Mouse (Mus musculus) limb, embryonic 12.5 days (tissue): ENCODE data around the gene Pfn1. TPM values are rescaled to one million over a fixed set of nuclear protein-coding genes. Genes with fewer than 3 reads are reported as not detected.

Experiments used
- ATAC-seq: fragments of 200-750 bp; cut with Nextera tagmentation; 2 replicates; pipeline ENCODE4 v1.8.0; 2017; ENCODE audit warnings: low read depth, moderate TSS enrichment; ENCODE audit not compliant: insufficient number of reproducible peaks, insufficient read depth, low FRiP score, low TSS enrichment
- H3K27ac ChIP-seq: fragments of 300-500 bp; sonication (generic); 2 replicates; pipeline ENCODE4 v1.5.1; 2016; ENCODE audit warnings: mild to moderate bottlenecking, moderate library complexity
- H3K27me3 ChIP-seq: fragments of 300-500 bp; sonication (generic); 2 replicates; pipeline ENCODE4 v1.6.1; 2016; ENCODE audit warnings: mild to moderate bottlenecking, moderate library complexity
- H3K36me3 ChIP-seq: fragments of 300-500 bp; sonication (generic); 2 replicates; pipeline ENCODE4 v1.6.1; 2016; ENCODE audit warnings: mild to moderate bottlenecking, moderate library complexity
- H3K4me1 ChIP-seq: fragments of 300-500 bp; sonication (generic); replicated peaks from 2 replicates; pipeline ENCODE4 v1.6.1; 2016
- H3K4me2 ChIP-seq: fragments of 300-500 bp; sonication (generic); 2 replicates; pipeline ENCODE4 v1.6.1; 2016; ENCODE audit warnings: mild to moderate bottlenecking, moderate library complexity
- H3K4me3 ChIP-seq: fragments of 300-500 bp; sonication (generic); replicated peaks from 2 replicates; pipeline ENCODE4 v1.5.1; 2016; ENCODE audit warnings: mild to moderate bottlenecking
- H3K9ac ChIP-seq: fragments of 300-500 bp; sonication (generic); replicated peaks from 2 replicates; pipeline ENCODE4 v1.6.1; 2016; ENCODE audit warnings: mild to moderate bottlenecking, moderate library complexity
- H3K9me3 ChIP-seq: fragments of 300-500 bp; sonication (generic); 2 replicates; pipeline ENCODE4 v1.6.1; 2016; ENCODE audit warnings: mild to moderate bottlenecking, moderate library complexity
- WGBS: fragments of 180-500 bp; shearing (Covaris S2); methylation state at CpG from one replicate; pipeline ENCODE4 v1.1.7; 2016; 5-methylcytosine and 5-hydroxymethylcytosine counted together
- polyA plus RNA-seq: library from polyadenylated mRNA; unstranded; fragments of >200 nt; fragmentation: Nextera tagmentation; extraction: Ambion mirVana; gene quantifications from 2 replicates; pipeline ENCODE4 v1.2.1, GENCODE M21; 2016

Gene Pfn1
- polyA plus RNA-seq, 1 experiment from 2014 or later = 1,494 TPM

- ATAC-seq = no peak
- Histone ChIP-seq H3K27ac (no peak overlapping the region), H3K9ac (no peak overlapping the region), H3K36me3 (peaks cover 81% of the 10 kb centered on the region), H3K27me3 (no peaks in the 10 kb centered on the region), H3K4me3 (no peak overlapping the region), H3K4me2 (no peak overlapping the region), H3K4me1 (peaks cover 22% of the 10 kb centered on the region), H3K9me3 (no peaks in the 10 kb centered on the region)
- 94% methylated on average over 8 of the region's 8 CpGs for WGBS
These were observed 8.7 kb upstream of the Pfn1 start for GRCm38 (mm10) chr11:70663101-70663500.

GRCm38 (mm10) chr11:70660571-70660970 is 6.1 kb upstream of the Pfn1 start:
- H3K36me3 ChIP-seq = peaks cover 63% of the 10 kb centered on the region

GRCm38 (mm10) chr11:70658942-70659341 is 4.5 kb upstream of the Pfn1 start:
- Histone ChIP-seq H3K9me3 (no peaks in the 10 kb centered on the region), H3K4me1 (peaks cover 35% of the 10 kb centered on the region), H3K4me2 (no peak overlapping the region; the same call in 1 of the 2 replicates), H3K9ac (no peak overlapping the region), H3K27ac (no peak overlapping the region), H3K36me3 (peaks cover 47% of the 10 kb centered on the region), H3K27me3 (no peaks in the 10 kb centered on the region), H3K4me3 (no peak overlapping the region)
- ATAC-seq = no peak
- 75% methylated on average over 8 of the region's 8 CpGs for WGBS

More at GRCm38 (mm10) chr11:70660571-70660970, 6.1 kb upstream of the Pfn1 start:
- no peak overlapping the region for H3K4me3 ChIP-seq
- no peak for ATAC-seq
- H3K9me3 ChIP-seq = no peaks in the 10 kb centered on the region
- no peak overlapping the region for H3K4me2 ChIP-seq
- no peak overlapping the region for H3K27ac ChIP-seq
- peaks cover 33% of the 10 kb centered on the region for H3K4me1 ChIP-seq
- H3K9ac ChIP-seq = no peak overlapping the region
- 83% methylated on average over 8 of the region's 8 CpGs for WGBS
- no peaks in the 10 kb centered on the region for H3K27me3 ChIP-seq

- H3K9ac ChIP-seq = no peak overlapping the region
- H3K27ac ChIP-seq = 0 out of 2 replicates have a peak overlapping the region, but pooled peaks have one; percentile 98
- 80% methylated on average over 5 of the region's 5 CpGs for WGBS
- H3K36me3 ChIP-seq = peaks cover 42% of the 10 kb centered on the region
- H3K4me2 ChIP-seq = peak overlapping the region; percentile 97; the same call in 1 of the 2 replicates
- no peak overlapping the region for H3K4me3 ChIP-seq
- no peaks in the 10 kb centered on the region for H3K9me3 ChIP-seq
- no peak for ATAC-seq
- no peaks in the 10 kb centered on the region for H3K27me3 ChIP-seq
- peaks cover 35% of the 10 kb centered on the region for H3K4me1 ChIP-seq
These were observed 4.1 kb upstream of the Pfn1 start for GRCm38 (mm10) chr11:70658521-70658920.

- H3K27ac ChIP-seq = peak overlapping the region; percentile 98; the same call in 1 of the 2 replicates
- H3K9ac ChIP-seq = 0 out of 2 replicates have a peak overlapping the region, but pooled peaks have one; percentile 37
- ATAC-seq = no peak
- H3K36me3 ChIP-seq = peaks cover 39% of the 10 kb centered on the region
- 0 out of 2 replicates have a peak overlapping the region, but pooled peaks have one; percentile 11 for H3K4me3 ChIP-seq
- WGBS = 55% methylated on average over 9 of the region's 9 CpGs
- H3K4me2 ChIP-seq = peak overlapping the region; percentile 97
- H3K9me3 ChIP-seq = no peaks in the 10 kb centered on the region
- peaks cover 36% of the 10 kb centered on the region for H3K4me1 ChIP-seq
- H3K27me3 ChIP-seq = no peaks in the 10 kb centered on the region
These were observed 3.5 kb upstream of the Pfn1 start for GRCm38 (mm10) chr11:70657991-70658390.

- H3K9me3 ChIP-seq = no peaks in the 10 kb centered on the region
- 51% methylated on average over 6 of the region's 6 CpGs for WGBS
- no peaks in the 10 kb centered on the region for H3K27me3 ChIP-seq
- H3K4me3 ChIP-seq = 0 out of 2 replicates have a peak overlapping the region, but pooled peaks have one; percentile 11
- peak overlapping the region; percentile 97 for H3K4me2 ChIP-seq
- H3K27ac ChIP-seq = peak overlapping the region; percentile 98
- no peak for ATAC-seq
- H3K4me1 ChIP-seq = peaks cover 40% of the 10 kb centered on the region
- 0 out of 2 replicates have a peak overlapping the region, but pooled peaks have one; percentile 37 for H3K9ac ChIP-seq
- H3K36me3 ChIP-seq = peaks cover 39% of the 10 kb centered on the region
These were observed 3.1 kb upstream of the Pfn1 start for GRCm38 (mm10) chr11:70657573-70657972.

GRCm38 (mm10) chr11:70656964-70657363 is 2.5 kb upstream of the Pfn1 start, which contains the start of gene Eno3:
Gene Eno3 (plus strand): TSS chr11:70657202.
- H3K27ac ChIP-seq = peak within 1 kb of the TSS; percentile 98
- H3K27me3 ChIP-seq = no peaks in the 10 kb centered on the region
- WGBS = 4% methylated on average over 3 of the region's 3 CpGs
- H3K36me3 ChIP-seq = peaks cover 39% of the 10 kb centered on the region
- H3K9ac ChIP-seq = peak within 1 kb of the TSS; percentile 97
- no peak for ATAC-seq
- H3K4me2 ChIP-seq = peak within 1 kb of the TSS; percentile 97
- H3K4me3 ChIP-seq = peak within 1 kb of the TSS; percentile 97
- H3K4me1 ChIP-seq = peaks cover 46% of the 10 kb centered on the region
- no peaks in the 10 kb centered on the region for H3K9me3 ChIP-seq

GRCm38 (mm10) chr11:70656456-70656927 is 2.0 kb upstream of the Pfn1 start:
- peak; percentile 56 for ATAC-seq
- Histone ChIP-seq H3K9me3 (no peaks in the 10 kb centered on the region), H3K27ac (peak overlapping the region; percentile 98), H3K27me3 (no peaks in the 10 kb centered on the region), H3K9ac (peak overlapping the region; percentile 97), H3K4me3 (peak overlapping the region; percentile 97), H3K36me3 (peaks cover 39% of the 10 kb centered on the region), H3K4me1 (peaks cover 50% of the 10 kb centered on the region), H3K4me2 (peak overlapping the region; percentile 97)
- WGBS = 2% methylated on average over 16 of the region's 16 CpGs

GRCm38 (mm10) chr11:70655571-70656455 is 1.4 kb upstream of the Pfn1 start:
- H3K9ac ChIP-seq = peak overlapping the region; percentile 97
- peak overlapping the region; percentile 98 for H3K27ac ChIP-seq
- H3K4me3 ChIP-seq = peak overlapping the region; percentile 97
- H3K36me3 ChIP-seq = peaks cover 39% of the 10 kb centered on the region
- peak overlapping the region; percentile 97 for H3K4me2 ChIP-seq
- H3K9me3 ChIP-seq = no peaks in the 10 kb centered on the region
- H3K4me1 ChIP-seq = peaks cover 57% of the 10 kb centered on the region
- H3K27me3 ChIP-seq = no peaks in the 10 kb centered on the region
- no peak for ATAC-seq
- under 1% methylated on average over 61 of the region's 61 CpGs for WGBS

- peaks cover 63% of the 10 kb centered on the region for H3K4me1 ChIP-seq
- under 1% methylated on average over 47 of the region's 48 CpGs for WGBS
- 0 out of 2 replicates have a peak, but pooled peaks have one; percentile 22 for ATAC-seq
These were observed 603 bp upstream of the Pfn1 start for GRCm38 (mm10) chr11:70654923-70655570.

More at GRCm38 (mm10) chr11:70654923-70655570, 603 bp upstream of the Pfn1 start:
- Histone ChIP-seq H3K9ac (peak overlapping the region; percentile 97), H3K27ac (peak overlapping the region; percentile 98), H3K27me3 (no peaks in the 10 kb centered on the region), H3K9me3 (no peaks in the 10 kb centered on the region), H3K4me2 (peak overlapping the region; percentile 97), H3K4me3 (peak overlapping the region; percentile 97), H3K36me3 (peaks cover 38% of the 10 kb centered on the region)
